Mouse (Mus musculus): ENCODE data around the gene Mat1a. TPM values are rescaled to one million over a fixed set of nuclear protein-coding genes. Genes with fewer than 3 reads are reported as not detected.

Mat1a gene
- polyA plus RNA-seq, 1 experiment from 2014 or later = 0.88 TPM

- H3K4me2 ChIP-seq = no peak overlapping the region
- no peaks in the 10 kb centered on the region for H3K27me3 ChIP-seq
- no peak overlapping the region for H3K4me3 ChIP-seq (replicated peaks)
- 86% methylated on average over 1 of the region's 1 CpGs for WGBS
- no peak overlapping the region for H3K27ac ChIP-seq
- H3K4me1 ChIP-seq = no peaks in the 10 kb centered on the region
- no peaks in the 10 kb centered on the region for H3K9me3 ChIP-seq (replicated peaks)
- no peaks in the 10 kb centered on the region for H3K36me3 ChIP-seq
- no peak for ATAC-seq (replicated peaks; ENCODE audit: low FRiP score)
- H3K9ac ChIP-seq = no peak overlapping the region
These were observed 6.1 kb upstream of the Mat1a start for GRCm38 (mm10) chr14:41098726-41099125.

GRCm38 (mm10) chr14:41100712-41101111, 4.1 kb upstream of the Mat1a start:
- Histone ChIP-seq H3K27me3 (no peaks in the 10 kb centered on the region), H3K4me2 (no peak overlapping the region), H3K4me3 (replicated peaks) (no peak overlapping the region), H3K4me1 (no peaks in the 10 kb centered on the region), H3K36me3 (no peaks in the 10 kb centered on the region), H3K9ac (no peak overlapping the region), H3K9me3 (replicated peaks) (no peaks in the 10 kb centered on the region), H3K27ac (no peak overlapping the region)
- no peak for ATAC-seq (replicated peaks; ENCODE audit: low FRiP score)
- 85% methylated on average over 3 of the region's 3 CpGs for WGBS

GRCm38 (mm10) chr14:41101242-41101641, 3.6 kb upstream of the Mat1a start:
- WGBS = 84% methylated on average over 5 of the region's 5 CpGs
- no peak overlapping the region for H3K9ac ChIP-seq
- no peak for ATAC-seq (replicated peaks; ENCODE audit: low FRiP score)

GRCm38 (mm10) chr14:41102269-41102668, 2.6 kb upstream of the Mat1a start:
- WGBS = 76% methylated on average over 2 of the region's 2 CpGs
- no peaks in the 10 kb centered on the region for H3K4me1 ChIP-seq

More at GRCm38 (mm10) chr14:41101242-41101641, 3.6 kb upstream of the Mat1a start:
- H3K36me3 ChIP-seq = no peaks in the 10 kb centered on the region
- no peak overlapping the region for H3K4me3 ChIP-seq (replicated peaks)
- H3K27me3 ChIP-seq = no peaks in the 10 kb centered on the region
- H3K9me3 ChIP-seq (replicated peaks) = no peaks in the 10 kb centered on the region
- no peaks in the 10 kb centered on the region for H3K4me1 ChIP-seq
- no peak overlapping the region for H3K4me2 ChIP-seq
- H3K27ac ChIP-seq = no peak overlapping the region

GRCm38 (mm10) chr14:41111031-41111668, 6.3 kb downstream of the Mat1a start:
- H3K27me3 ChIP-seq = no peaks in the 10 kb centered on the region
- WGBS = 90% methylated on average over 7 of the region's 7 CpGs
- ATAC-seq (replicated peaks; ENCODE audit: low FRiP score) = no peak
- no peak overlapping the region for H3K9ac ChIP-seq
- H3K9me3 ChIP-seq (replicated peaks) = no peaks in the 10 kb centered on the region
- H3K4me3 ChIP-seq (replicated peaks) = no peak overlapping the region
- H3K4me1 ChIP-seq = no peaks in the 10 kb centered on the region
- no peak overlapping the region for H3K4me2 ChIP-seq
- no peak overlapping the region for H3K27ac ChIP-seq
- H3K36me3 ChIP-seq = no peaks in the 10 kb centered on the region

More at GRCm38 (mm10) chr14:41102269-41102668, 2.6 kb upstream of the Mat1a start:
- no peaks in the 10 kb centered on the region for H3K27me3 ChIP-seq
- no peak overlapping the region for H3K27ac ChIP-seq
- H3K4me2 ChIP-seq = no peak overlapping the region
- no peak for ATAC-seq (replicated peaks; ENCODE audit: low FRiP score)
- no peaks in the 10 kb centered on the region for H3K36me3 ChIP-seq
- no peaks in the 10 kb centered on the region for H3K9me3 ChIP-seq (replicated peaks)
- H3K4me3 ChIP-seq (replicated peaks) = no peak overlapping the region
- H3K9ac ChIP-seq = no peak overlapping the region

- H3K27me3 ChIP-seq = no peaks in the 10 kb centered on the region
- no peaks in the 10 kb centered on the region for H3K9me3 ChIP-seq (replicated peaks)
- H3K4me2 ChIP-seq = no peak overlapping the region
- no peak overlapping the region for H3K9ac ChIP-seq
- H3K4me3 ChIP-seq (replicated peaks) = no peak overlapping the region
- ATAC-seq (replicated peaks; ENCODE audit: low FRiP score) = no peak
- no peaks in the 10 kb centered on the region for H3K4me1 ChIP-seq
- no peaks in the 10 kb centered on the region for H3K36me3 ChIP-seq
- H3K27ac ChIP-seq = no peak overlapping the region
- WGBS = 86% methylated on average over 4 of the region's 4 CpGs
These were observed 8.1 kb downstream of the Mat1a start for GRCm38 (mm10) chr14:41112944-41113343.

GRCm38 (mm10) chr14:41116271-41116670, 11.4 kb downstream of the Mat1a start:
- H3K4me1 ChIP-seq = no peaks in the 10 kb centered on the region
- ATAC-seq (replicated peaks; ENCODE audit: low FRiP score) = no peak
- H3K4me3 ChIP-seq (replicated peaks) = no peak overlapping the region
- H3K4me2 ChIP-seq = no peak overlapping the region
- H3K27me3 ChIP-seq = no peaks in the 10 kb centered on the region
- H3K27ac ChIP-seq = no peak overlapping the region
- no peaks in the 10 kb centered on the region for H3K9me3 ChIP-seq (replicated peaks)
- no peaks in the 10 kb centered on the region for H3K36me3 ChIP-seq
- 82% methylated on average over 3 of the region's 3 CpGs for WGBS
- no peak overlapping the region for H3K9ac ChIP-seq

- no peak for ATAC-seq (replicated peaks; ENCODE audit: low FRiP score)
- no peak overlapping the region for H3K4me3 ChIP-seq (replicated peaks)
- no peak overlapping the region for H3K27ac ChIP-seq
- 88% methylated on average over 5 of the region's 5 CpGs for WGBS
- no peaks in the 10 kb centered on the region for H3K4me1 ChIP-seq
- H3K9me3 ChIP-seq (replicated peaks) = no peaks in the 10 kb centered on the region
- no peaks in the 10 kb centered on the region for H3K27me3 ChIP-seq
- H3K36me3 ChIP-seq = no peaks in the 10 kb centered on the region
- H3K4me2 ChIP-seq = no peak overlapping the region
- H3K9ac ChIP-seq = no peak overlapping the region
These were observed 19.8 kb downstream of the Mat1a start for GRCm38 (mm10) chr14:41124683-41125082.

GRCm38 (mm10) chr14:41127997-41128396, 23.2 kb downstream of the Mat1a start:
- H3K27ac ChIP-seq = no peak overlapping the region
- H3K27me3 ChIP-seq = no peaks in the 10 kb centered on the region
- H3K36me3 ChIP-seq = no peaks in the 10 kb centered on the region
- H3K4me1 ChIP-seq = no peaks in the 10 kb centered on the region
- no peak overlapping the region for H3K4me3 ChIP-seq (replicated peaks)
- H3K9me3 ChIP-seq (replicated peaks) = no peaks in the 10 kb centered on the region
- H3K9ac ChIP-seq = no peak overlapping the region
- WGBS = 14% methylated on average over 4 of the region's 4 CpGs
- no peak overlapping the region for H3K4me2 ChIP-seq
- no peak for ATAC-seq (replicated peaks; ENCODE audit: low FRiP score)

GRCm38 (mm10) chr14:41131540-41131939, 26.7 kb downstream of the Mat1a start, which contains the start of gene Sftpa1:
Gene Sftpa1 (plus strand): TSS chr14:41131782.
- Histone ChIP-seq H3K9me3 (replicated peaks) (no peaks in the 10 kb centered on the region), H3K4me3 (replicated peaks) (no peak within 1 kb of the TSS), H3K4me2 (no peak within 1 kb of the TSS), H3K4me1 (no peaks in the 10 kb centered on the region), H3K36me3 (no peaks in the 10 kb centered on the region), H3K9ac (no peak within 1 kb of the TSS), H3K27ac (no peak within 1 kb of the TSS), H3K27me3 (no peaks in the 10 kb centered on the region)
- ATAC-seq (replicated peaks; ENCODE audit: low FRiP score) = no peak
- WGBS = 78% methylated on average over 7 of the region's 7 CpGs

GRCm38 (mm10) chr14:41137006-41137405, 32.2 kb downstream of the Mat1a start:
- Histone ChIP-seq H3K9me3 (replicated peaks) (no peaks in the 10 kb centered on the region), H3K4me3 (replicated peaks) (no peak overlapping the region), H3K36me3 (no peaks in the 10 kb centered on the region), H3K4me1 (no peaks in the 10 kb centered on the region), H3K9ac (no peak overlapping the region), H3K4me2 (no peak overlapping the region), H3K27me3 (no peaks in the 10 kb centered on the region), H3K27ac (no peak overlapping the region)
- ATAC-seq (replicated peaks; ENCODE audit: low FRiP score) = no peak

GRCm38 (mm10) chr14:41140686-41141085, 35.9 kb downstream of the Mat1a start:
- no peaks in the 10 kb centered on the region for H3K9me3 ChIP-seq (replicated peaks)
- WGBS = 78% methylated on average over 1 of the region's 1 CpGs
- H3K4me1 ChIP-seq = no peaks in the 10 kb centered on the region
- no peak overlapping the region for H3K4me2 ChIP-seq
- no peak overlapping the region for H3K4me3 ChIP-seq (replicated peaks)
- H3K27me3 ChIP-seq = no peaks in the 10 kb centered on the region
- no peak overlapping the region for H3K27ac ChIP-seq
- H3K9ac ChIP-seq = no peak overlapping the region
- ATAC-seq (replicated peaks; ENCODE audit: low FRiP score) = no peak
- no peaks in the 10 kb centered on the region for H3K36me3 ChIP-seq

- Histone ChIP-seq H3K36me3 (no peaks in the 10 kb centered on the region), H3K27me3 (no peaks in the 10 kb centered on the region), H3K9me3 (replicated peaks) (no peaks in the 10 kb centered on the region), H3K4me3 (replicated peaks) (no peak overlapping the region), H3K9ac (no peak overlapping the region), H3K27ac (no peak overlapping the region), H3K4me2 (no peak overlapping the region), H3K4me1 (no peaks in the 10 kb centered on the region)
- ATAC-seq (replicated peaks; ENCODE audit: low FRiP score) = no peak
- WGBS = 53% methylated on average over 6 of the region's 6 CpGs
These were observed 41.2 kb downstream of the Mat1a start for GRCm38 (mm10) chr14:41146035-41146434.
